Mouse (Mus musculus): ENCODE measurements around the gene Usp2.

DNA sequence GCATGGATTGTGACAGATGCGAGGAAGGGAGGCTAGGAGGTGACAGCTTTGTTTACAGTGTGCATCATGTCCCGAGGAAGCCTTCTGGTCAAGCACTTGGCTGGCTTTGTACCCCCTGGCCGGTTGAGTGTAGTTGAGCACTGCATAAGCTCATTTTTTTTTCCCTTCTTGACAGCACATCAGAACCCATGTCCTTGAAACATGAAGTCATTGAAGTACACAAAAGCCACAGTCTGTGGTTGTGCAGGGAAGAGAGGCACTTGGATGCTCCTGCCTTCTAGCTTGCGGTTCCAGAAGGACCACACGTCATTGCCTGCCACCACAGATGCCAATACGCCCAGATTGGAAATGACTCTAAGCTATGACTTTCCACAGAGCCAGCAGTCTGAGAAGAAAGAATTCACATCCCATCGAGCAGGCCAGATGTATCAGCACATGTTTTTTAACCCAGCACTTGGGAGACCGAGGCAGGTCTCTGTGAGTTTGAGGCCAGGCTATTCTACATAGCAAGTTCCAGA, 53.2 kb downstream of the Usp2 start:
- TF ChIP-seq ZNF384 (IDR thresholded peaks at IDR 0.05; ENCODE audit: low read depth, low read length) (no peak), HCFC1 (IDR thresholded peaks at IDR 0.05; ENCODE audit: borderline replicate concordance, insufficient read depth, low read length) (no peak), MAFK (IDR thresholded peaks at IDR 0.05; ENCODE audit: insufficient read depth, low read depth, low read length) (no peak), ZC3H11A (IDR thresholded peaks at IDR 0.05; ENCODE audit: borderline replicate concordance, low read depth, low read length) (no peak)
